Mouse (Mus musculus): ENCODE measurements around the gene Snx13.

The Snx13 gene

GRCm38 (mm10) chr12:35046999-35047319 lies at the start of gene Snx13:
Gene Snx13 (plus strand): TSS chr12:35047186.
- peak; percentile 88 for DNase-seq (ENCODE audit: low spot score)

- DNase-seq (ENCODE audit: low spot score), result no peak
Observed at GRCm38 (mm10) chr12:34997597-34998182, 49.3 kb upstream of the Snx13 start.

GRCm38 (mm10) chr12:34998778-34999467 lies 48.1 kb upstream of the Snx13 start:
- no peak for DNase-seq (ENCODE audit: low spot score)

- DNase-seq (ENCODE audit: low spot score), result no peak
Observed at GRCm38 (mm10) chr12:35000323-35000722, 46.7 kb upstream of the Snx13 start.

GRCm38 (mm10) chr12:35005748-35006147 lies 41.2 kb upstream of the Snx13 start:
- no peak for DNase-seq (ENCODE audit: low spot score)

GRCm38 (mm10) chr12:35007851-35008250 lies 39.1 kb upstream of the Snx13 start:
- no peak for DNase-seq (ENCODE audit: low spot score)

GRCm38 (mm10) chr12:35008340-35009137 lies 38.4 kb upstream of the Snx13 start:
- no peak for DNase-seq (ENCODE audit: low spot score)

- no peak for DNase-seq (ENCODE audit: low spot score)
Observed at GRCm38 (mm10) chr12:35011462-35011861, 35.5 kb upstream of the Snx13 start.

- DNase-seq (ENCODE audit: low spot score), result no peak
Observed at GRCm38 (mm10) chr12:35013950-35014349, 33.0 kb upstream of the Snx13 start.

- no peak for DNase-seq (ENCODE audit: low spot score)
Observed at GRCm38 (mm10) chr12:35016056-35016455, 30.9 kb upstream of the Snx13 start.

- no peak for DNase-seq (ENCODE audit: low spot score)
Observed at GRCm38 (mm10) chr12:35016481-35017250, 30.3 kb upstream of the Snx13 start.

GRCm38 (mm10) chr12:35018679-35019237 lies 28.2 kb upstream of the Snx13 start:
- no peak for DNase-seq (ENCODE audit: low spot score)

GRCm38 (mm10) chr12:35021285-35021684 lies 25.7 kb upstream of the Snx13 start:
- peak; percentile 40 for DNase-seq (ENCODE audit: low spot score)

- no peak for DNase-seq (ENCODE audit: low spot score)
Observed at GRCm38 (mm10) chr12:35022066-35022465, 24.9 kb upstream of the Snx13 start.

- peak; percentile 12 for DNase-seq (ENCODE audit: low spot score)
Observed at GRCm38 (mm10) chr12:35025916-35026432, 21.0 kb upstream of the Snx13 start.

- no peak for DNase-seq (ENCODE audit: low spot score)
Observed at GRCm38 (mm10) chr12:35027533-35027932, 19.5 kb upstream of the Snx13 start.

GRCm38 (mm10) chr12:35038668-35039570 lies 8.1 kb upstream of the Snx13 start:
- DNase-seq (ENCODE audit: low spot score), result no peak

- DNase-seq (ENCODE audit: low spot score), result peak; percentile 24
Observed at GRCm38 (mm10) chr12:35039571-35039936, 7.4 kb upstream of the Snx13 start.

GRCm38 (mm10) chr12:35041964-35042363 lies 5.0 kb upstream of the Snx13 start:
- no peak for DNase-seq (ENCODE audit: low spot score)

GRCm38 (mm10) chr12:35046310-35046998 lies 532 bp upstream of the Snx13 start:
- DNase-seq (ENCODE audit: low spot score), result peak; percentile 59
